Mouse (Mus musculus) fat pad, adult 2 months (tissue): ENCODE data around the gene Cotl1.

ENCODE experiments used
- DNase-seq: peaks from one replicate; pipeline ENCODE4 v3.0.0-alpha.2; 2011; ENCODE audit warnings: low read depth, low spot score; ENCODE audit errors: extremely low read depth

Gene Cotl1

DNA sequence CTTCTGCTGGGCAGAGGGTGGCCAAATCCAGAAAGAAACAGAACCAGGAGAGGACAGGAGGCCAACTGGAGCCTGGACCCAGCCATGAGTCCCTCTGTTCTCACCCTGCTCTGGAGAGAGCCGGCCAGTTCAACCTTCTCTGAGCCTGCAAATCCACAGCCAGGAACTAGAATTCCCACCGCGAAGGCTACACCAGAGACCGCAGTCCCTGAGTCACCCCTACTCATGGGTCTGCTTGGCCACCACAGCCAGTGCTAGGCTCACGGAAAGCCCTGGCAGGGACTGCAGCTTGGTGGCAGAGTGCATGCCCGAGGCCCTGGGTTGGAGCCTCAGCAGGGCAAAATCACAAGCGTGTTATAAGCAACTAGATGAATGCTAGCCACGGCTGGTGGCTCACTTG, 20.4 kb downstream of the Cotl1 start:
- no peak for DNase-seq

DNA sequence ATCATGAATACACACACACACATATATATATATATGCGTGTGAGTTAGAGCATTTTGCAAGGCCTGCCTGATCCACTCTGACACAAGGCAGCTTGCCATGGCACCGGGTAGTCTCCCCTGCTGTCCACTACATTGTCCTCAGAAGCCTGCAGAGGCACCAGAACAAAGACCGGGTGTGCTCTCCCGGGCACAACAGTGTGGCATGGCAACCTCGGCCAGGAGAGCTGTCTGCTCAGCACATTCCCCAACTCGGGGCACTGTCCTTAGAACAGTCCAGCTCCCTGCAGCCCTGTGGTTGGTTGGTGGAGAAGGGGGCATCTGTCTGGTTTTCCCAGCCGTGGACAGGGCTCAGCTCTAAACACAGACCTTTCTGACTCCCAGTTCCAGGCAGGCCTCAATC, 21.0 kb downstream of the Cotl1 start:
- DNase-seq = no peak

DNA sequence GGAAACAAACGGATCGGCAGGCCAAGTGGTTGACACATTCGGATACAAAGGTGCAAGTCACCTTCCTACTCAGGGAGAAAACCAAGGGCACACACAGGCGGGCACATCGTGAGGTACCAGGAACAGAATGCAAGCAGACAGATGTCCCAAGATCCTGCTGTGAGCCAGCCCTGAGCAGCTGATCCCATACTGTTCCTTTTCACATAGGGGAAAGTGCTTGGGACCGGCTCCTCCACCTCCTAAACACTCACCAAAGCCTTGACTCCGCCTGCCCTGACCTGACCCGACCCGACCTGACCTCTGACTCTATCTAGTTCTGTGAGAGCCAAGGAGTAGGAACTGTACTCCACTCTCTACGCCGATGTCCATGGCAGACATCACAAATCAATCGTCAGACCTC, 22.9 kb downstream of the Cotl1 start:
- no peak for DNase-seq

DNA sequence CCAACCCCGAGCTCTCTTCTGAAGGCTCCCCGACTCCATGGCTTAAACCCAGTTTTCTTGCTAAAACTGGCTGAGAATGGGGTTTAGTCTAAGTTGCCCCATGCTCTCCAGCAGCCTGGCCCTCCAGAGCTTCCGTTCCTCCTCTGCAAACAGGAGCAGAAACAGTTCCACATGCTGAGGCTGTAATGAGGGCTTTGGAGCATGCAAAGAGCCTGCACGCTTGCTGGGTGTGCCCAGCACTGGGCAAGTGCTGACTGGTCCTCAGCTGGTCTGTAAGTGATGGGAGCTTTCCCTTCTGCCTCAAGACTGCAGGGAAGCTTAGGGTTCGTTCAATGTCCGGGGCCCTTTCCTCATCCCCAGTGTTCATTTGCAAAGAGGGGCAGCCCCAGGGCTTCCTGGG, 24.1 kb downstream of the Cotl1 start:
- no peak for DNase-seq

DNA sequence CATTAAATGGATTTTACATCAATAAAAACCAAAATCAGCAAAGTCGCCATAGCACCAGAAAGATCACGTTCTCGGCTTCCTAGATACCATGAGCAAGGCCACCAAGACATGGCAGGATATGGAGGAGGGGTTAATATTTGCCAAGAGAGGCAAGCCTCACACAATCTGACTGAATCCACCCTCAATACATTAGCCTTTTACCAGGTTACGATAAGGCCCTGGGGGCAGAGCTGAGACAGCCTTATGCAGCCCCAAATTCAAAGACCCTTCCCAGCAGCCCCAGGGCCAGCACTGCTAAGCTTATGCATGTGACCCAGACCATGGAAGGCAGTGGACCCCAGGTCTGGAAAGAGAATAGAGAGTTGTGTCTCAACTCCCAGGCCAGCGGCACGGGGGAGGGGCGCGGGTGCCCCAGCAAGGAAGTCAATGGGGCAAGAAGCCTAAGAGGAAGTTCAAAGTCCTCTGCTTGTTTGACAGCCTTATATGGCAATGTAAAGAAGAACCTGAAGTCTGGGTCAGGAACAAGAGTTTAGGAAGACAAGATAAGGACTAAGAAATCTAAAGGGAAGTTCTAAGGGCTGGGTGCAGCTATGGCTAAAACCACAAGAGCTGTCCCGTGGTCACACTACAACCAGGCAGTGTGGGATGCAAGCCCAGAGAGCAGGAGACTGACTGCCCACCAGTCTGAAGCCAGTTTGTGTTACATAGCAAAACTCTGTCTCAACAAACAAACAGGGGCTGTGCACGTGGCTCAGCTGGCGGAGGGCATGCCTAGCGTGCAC, 27.5 kb downstream of the Cotl1 start:
- DNase-seq = no peak

DNA sequence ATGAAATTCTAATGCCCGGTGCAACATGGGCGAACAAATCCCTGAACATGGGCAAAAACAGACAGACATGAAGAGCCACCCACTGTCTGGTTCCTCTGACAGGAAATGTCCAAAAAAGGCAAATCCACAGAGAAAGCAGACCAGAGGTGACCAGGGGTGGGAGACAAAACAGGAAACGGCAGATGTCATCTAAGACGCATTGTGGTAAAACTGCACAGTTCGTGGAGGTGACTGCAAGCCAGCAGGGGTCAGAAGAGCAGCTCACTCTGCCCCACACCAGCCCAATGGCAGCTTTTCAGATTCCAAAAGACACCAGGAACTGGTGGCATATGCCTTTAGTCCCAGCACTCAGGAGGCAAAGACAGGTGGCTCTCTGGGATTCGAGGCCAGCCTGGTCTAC, 28.4 kb downstream of the Cotl1 start:
- DNase-seq = no peak

DNA sequence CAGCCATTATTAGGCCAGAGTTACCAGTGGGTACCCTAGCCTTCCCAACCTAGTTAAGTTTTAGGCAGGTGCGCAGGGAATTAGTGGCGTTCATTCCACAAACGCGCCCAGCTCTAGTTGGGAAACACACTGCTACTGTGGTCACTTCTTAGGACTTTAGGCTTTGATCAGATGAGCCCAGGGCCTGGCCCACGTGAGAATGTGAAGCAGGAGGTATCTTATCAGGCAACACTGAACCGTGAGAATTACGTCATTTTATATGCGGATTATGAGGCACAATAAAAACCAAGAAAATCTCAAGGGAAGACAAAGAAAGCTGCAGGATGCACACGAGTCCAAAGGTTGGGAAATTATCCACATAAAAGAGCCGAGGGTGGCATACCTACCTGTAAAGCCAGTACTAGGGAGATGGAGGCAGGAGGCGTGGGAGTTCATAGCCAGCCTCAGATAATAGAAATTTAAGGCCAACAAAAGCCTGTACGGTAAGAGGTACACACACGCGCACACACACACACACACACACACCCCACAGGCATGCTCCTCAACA, 29.3 kb downstream of the Cotl1 start:
- DNase-seq = no peak

DNA sequence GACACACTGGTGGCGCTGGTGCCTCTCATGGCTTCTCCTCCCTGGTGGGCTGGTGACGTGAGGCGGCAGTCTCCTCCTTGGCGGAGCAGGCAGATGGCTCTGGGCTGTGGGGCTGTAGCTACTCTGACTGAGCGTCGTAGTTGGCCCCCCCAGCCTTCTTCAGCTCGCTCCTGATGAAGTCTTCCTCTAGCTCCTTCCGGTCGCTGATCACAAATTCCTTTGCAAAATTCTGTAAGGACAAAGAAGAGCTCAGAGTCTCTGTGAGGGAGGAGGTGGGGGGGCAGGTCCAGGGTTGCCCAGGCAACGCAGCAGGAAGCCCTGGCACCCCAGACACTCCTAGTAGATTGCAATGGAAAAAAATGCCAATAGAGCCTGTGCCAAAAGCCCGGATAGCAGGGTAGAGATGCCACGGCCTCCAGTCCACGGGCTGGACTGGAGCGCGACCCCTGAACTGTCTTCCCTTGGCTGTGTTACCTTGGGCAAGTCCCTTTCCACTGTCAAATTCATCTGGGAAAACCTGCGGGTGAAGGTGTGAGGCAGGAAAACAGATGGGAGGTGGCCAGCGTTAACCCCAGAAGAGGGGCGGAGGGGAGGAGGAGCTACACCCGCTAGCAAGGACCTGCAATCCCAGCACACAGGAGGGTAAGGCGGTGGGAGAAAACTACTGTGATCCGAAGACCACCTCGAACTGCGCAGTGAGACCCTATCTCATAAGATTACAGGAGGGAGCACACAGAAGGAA, 30.0 kb downstream of the Cotl1 start:
- DNase-seq = no peak

DNA sequence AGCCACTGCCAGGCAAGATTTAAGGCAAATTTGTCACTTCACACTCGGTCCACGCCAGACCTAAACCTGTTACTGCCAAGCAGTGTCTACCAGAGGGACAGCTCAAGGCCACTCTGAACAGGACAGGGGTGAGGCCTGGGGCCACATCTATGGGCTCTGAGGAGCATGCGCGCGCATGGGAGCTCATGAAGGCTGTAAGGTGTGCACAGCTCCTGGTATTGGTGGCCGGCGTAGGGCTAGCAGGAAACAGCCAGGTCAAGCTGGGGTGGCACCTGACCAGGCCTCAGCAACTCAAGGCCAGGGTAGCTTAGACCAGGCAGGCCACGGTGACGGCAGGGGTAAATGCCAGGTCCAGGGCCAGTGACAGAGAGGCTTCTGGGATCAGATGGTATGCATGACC, 30.7 kb downstream of the Cotl1 start:
- DNase-seq = no peak

DNA sequence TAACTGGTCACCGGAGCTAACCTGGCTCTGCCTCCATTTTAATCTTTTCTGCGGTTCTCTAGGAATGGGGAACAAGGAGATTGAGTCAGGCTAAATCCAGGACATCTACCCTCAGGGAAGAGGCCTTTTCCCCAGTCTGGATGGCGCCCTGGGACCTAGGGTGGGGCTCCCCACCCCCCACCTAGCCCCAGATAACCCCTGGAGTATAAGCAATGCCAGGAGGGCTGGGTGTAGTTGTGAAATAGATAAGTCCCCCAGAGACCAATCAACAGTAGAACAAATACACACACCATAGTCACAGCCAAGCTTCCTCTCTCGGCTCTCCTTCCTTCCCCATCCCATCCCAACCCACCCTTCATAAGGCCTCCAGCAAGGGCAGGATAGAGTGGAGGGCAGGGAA, 32.7 kb downstream of the Cotl1 start:
- no peak for DNase-seq

DNA sequence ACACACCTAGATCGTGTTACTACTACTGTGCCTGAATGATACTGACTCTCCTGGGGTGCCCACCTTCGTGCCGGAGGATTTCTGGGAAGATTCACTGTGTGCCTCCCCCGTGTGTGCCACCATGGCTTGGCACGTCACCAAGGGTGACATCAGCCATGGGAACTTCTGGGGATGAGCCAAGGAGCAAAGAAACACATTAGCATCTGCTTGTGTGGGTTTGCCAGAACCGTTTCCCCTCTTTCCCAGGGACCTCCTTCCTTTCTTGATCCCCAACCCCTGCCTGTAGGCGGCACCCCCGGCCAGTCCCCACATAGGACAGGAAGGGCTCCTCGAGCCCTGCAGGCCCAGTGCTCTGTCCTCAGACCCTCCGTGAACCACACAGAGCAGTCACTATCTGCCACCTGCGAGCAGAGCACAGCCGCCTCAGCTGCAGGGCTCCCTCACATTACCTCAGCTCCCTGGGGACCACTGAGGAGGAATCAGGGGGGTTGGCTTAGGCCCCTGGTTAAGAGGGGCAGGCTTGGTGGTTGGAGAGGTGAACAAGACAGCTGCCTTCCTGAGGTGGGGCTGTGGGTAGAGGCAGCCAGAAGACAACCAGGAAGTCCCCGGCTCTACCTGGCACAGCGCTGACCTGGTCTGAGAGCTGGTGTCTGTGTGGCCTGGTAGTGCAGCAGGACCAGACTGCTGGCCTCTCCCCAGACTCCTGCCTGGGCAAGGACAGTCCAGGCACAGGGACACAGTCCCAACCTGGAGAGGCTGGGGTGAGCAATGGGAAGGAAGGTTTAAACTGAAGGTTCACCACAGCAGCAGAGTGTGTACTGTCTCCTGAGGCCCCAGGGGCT, 33.7 kb downstream of the Cotl1 start:
- no peak for DNase-seq

DNA sequence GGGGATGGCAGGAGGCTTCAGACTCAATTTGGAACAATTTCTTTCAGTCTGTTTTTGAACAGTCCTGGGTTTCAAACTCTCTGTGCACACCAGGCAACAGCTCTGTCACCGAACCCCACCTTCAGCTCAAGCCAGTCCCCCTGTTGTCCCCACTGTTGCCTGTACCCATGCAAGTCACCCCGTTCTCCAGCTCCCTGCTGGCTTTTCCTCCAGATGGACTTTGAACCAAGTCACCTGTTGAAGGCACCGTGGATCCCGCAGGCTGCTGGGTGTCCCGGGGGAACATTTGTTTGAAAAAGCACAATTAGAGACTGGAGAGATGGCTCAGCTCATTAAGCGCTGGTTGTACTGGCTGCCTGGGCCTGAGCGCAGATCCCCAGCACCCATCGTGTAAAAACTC, 35.1 kb downstream of the Cotl1 start:
- no peak for DNase-seq

DNA sequence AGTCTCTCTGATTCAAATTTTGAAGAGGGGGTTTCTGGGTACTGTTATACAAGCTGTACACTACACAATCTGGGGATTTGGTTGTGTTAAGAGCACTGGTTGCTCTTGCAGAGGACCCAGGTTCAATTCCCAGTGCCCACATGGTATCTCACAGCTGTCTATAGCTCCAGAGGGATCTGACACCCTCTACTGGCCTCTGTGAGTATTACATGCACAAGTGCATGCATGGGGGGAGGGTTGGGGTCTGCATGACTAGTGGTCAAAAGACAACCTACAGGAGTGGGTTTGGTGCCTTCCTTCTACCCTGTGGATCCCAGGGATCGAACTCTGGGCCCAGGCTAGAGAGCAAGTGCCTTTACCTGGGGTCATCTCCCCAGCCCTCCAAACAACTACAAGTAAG, 37.8 kb downstream of the Cotl1 start:
- no peak for DNase-seq

DNA sequence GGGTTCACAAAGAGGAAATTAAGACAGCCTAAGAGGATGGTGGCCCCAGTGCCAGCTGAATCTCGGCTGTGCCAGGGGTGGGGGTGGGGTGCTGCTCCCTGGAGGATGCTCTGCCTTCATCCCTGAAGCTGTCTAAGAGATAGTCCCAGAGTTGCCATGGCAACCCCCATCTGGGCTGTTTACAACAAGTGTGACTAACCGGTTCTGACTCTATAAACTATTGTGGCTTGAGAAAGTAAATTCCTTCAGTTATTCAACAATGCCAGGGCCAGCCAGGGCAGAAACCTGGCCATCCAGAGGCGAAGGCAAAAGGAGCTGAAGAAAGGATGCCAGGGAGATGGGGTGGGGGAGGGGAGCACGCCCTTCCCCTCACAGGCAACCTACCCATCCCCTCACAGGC, 39.2 kb downstream of the Cotl1 start:
- no peak for DNase-seq

DNA sequence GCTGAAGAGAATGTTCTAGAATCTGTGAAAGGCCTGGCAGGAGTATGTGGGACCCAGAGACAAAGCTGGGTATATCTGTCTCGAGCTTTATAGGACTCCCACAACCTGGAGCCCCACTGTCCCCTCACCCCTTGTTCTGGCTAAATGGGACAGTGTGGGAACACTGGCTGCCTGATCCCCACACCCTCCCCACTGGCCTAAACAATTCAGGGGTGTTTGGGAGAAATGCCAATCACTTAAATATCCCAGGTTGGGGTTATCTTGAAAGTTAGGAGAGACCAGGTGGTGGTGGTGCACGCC, 41.4 kb downstream of the Cotl1 start:
- no peak for DNase-seq

DNA sequence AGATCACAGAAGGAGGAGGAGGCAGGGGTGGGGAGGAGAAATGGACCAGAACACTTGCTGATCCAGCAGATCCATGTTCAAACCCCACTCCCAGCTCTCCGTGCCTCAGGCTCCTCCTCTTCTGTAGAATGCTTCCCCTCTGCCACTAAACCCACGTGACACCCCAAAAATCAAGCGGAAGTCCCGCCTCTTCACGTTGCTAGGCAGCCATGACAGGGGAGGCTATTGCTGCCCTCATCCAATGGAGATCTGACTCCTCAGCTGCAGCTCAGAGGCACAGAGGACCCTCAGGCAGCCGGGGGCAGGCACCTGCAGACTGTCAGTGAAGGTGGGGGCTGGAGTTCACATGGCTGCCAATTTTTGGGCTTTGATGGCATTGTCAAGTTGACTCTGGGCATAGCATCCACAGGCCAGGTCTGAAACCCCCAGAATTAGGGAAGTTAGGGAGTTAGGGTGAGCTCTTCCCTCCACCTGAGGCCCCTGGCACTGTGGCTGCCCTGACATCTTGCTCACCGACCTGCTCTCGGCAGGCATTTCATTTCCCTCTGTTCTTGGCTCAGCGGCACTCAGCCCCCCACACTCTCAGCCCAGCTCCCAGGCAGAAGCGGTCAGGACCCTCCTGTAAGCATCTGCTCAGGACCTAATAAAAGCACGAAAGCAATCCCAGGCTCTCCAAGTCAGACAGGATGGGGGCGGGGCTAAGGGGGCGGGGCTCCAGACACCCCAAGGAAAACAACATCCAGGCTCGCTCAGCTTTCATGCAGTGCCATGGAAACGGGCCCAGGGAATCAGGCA, 42.0 kb downstream of the Cotl1 start:
- no peak for DNase-seq

DNA sequence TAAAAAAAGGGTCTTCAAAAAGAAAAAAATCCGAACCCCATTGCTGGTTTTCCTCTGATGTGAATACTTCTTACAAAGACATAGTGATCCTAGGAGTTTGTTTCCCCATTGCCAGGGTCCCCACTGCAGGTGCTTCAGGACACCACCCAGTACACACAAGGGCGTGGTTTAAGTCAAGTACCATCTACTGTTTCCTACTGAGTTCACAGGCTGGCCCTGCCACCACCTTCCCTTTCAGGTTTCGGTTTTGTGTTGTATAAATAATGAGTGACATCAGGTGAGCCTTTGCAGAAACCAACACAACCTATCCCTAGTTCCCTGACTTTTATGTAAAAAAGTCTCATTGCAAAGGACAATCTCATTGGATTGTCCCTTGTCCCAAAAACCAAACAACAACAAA, 44.7 kb downstream of the Cotl1 start:
- no peak for DNase-seq

DNA sequence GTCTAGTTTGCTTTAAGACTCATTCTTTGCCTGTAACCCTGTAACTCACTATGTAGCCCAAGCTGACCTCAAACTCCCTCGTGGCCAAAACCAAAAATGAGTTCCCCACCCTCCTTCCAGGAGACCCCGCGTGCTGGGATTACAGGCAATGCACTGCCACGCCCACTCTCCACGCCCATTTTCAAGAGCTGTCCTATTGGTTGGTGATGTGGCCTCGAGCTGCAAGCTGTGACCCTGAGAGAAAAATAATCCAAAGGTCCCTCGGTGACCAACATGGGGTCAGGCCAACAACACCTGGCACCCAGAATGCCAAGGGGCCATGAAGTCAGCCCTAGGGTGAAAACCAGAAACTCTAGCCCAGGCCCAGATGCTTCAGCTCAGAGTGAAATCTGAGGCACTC, 45.7 kb downstream of the Cotl1 start:
- no peak for DNase-seq

DNA sequence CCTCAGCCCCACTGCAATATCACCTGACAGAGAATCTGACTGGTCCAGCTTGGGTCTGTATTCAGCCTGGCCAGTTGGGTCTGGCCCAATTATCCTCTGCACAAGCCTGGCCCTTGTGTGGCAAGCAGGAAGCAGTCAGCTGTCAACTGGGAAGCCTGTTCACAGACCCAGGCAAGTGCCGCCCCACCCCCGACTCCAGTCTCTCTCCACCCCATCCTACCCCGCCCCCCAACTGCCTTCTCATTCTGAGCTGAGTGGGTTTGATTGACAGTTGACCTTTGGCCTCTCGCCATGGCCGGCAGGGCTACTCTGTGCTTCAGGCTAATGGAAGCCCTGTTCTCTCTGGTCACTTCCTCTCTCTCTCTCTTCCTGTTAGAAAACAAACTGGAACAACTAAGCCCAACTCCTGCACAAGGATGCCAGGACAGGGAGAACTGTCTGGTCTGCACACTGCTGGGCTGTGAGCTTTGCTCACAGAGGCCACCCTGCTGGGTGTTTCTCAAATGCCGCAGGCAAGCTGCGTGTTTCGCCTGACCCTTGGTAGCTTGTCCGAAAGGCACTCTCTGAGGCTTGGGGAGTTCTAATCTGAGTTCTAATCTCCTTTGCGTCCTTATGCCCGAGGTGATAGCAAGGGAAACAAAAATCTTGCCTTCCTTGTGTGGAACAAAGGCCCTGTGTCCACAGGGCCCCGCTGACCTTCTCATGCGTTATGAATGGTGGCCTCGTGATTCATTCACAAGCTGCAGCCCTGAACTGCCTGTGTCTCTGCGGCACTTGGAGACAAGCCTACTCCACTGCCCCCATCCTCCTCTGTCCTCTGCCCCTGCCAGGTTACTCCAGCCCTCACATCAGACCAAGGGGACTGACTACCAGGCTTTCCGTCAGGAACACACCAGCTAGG, 48.3 kb downstream of the Cotl1 start:
- DNase-seq = no peak

DNA sequence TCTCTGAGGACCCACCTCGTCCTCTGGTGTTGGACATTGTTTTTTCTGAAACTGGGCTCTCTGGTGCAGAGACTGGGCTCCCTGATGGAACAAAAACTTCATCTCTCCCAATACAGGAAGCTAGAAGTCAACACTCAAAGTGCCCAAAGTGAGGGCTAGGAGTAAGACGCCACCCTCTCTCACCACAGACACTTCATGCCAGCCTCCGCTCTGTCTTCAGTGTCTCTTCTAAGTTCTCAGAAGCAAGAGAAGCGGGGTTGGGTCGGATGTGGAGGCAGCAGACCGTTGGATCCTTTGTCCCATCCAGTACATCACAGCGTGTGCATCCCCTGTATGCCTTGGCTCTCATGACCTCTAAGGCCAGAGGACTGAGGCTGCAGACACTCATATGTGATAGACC, 50.8 kb downstream of the Cotl1 start:
- no peak for DNase-seq
